Mouse (Mus musculus): ENCODE data around the gene Cldn22. TPM values are rescaled to one million over a fixed set of nuclear protein-coding genes. Genes with fewer than 3 reads are reported as not detected.

Gene Cldn22
- total RNA-seq (2012; rRNA removed) (not detected in 2 replicates), polyA plus RNA-seq (2012; ENCODE audit: insufficient read depth in 1 of 2, insufficient read length in 2 of 2, low read depth in 1 of 2, low replicate concordance in 2 of 2, missing spikeins in 1 of 2) (not detected)

- TF ChIP-seq SIN3A (IDR thresholded peaks at IDR 0.05; ENCODE audit: low read length) (no peak), GATA1 (IDR thresholded peaks at IDR 0.05; ENCODE audit: low read depth, low read length) (no peak), ELF1 (IDR thresholded peaks at IDR 0.05; ENCODE audit: low read depth, low read length) (no peak), USF2 (IDR thresholded peaks at IDR 0.05; ENCODE audit: borderline replicate concordance in 1 of 2, insufficient read depth in 1 of 2, low read depth in 1 of 2, low read length in 2 of 2) (no peak), UBTF (IDR thresholded peaks at IDR 0.05; ENCODE audit: borderline replicate concordance, insufficient read depth, low read depth, low read length) (no peak), ZNF384 (IDR thresholded peaks at IDR 0.05; ENCODE audit: low read depth, low read length) (no peak), NELFE (IDR thresholded peaks at IDR 0.05; ENCODE audit: low read depth, low read length) (no peak), TAL1 (IDR thresholded peaks at IDR 0.05; ENCODE audit: low read length) (no peak), MXI1 (IDR thresholded peaks at IDR 0.05; ENCODE audit: low read depth, low read length) (no peak), SMC3 (IDR thresholded peaks at IDR 0.05; ENCODE audit: low read depth, low read length) (no peak), TBP (IDR thresholded peaks at IDR 0.05; ENCODE audit: low read depth, low read length) (no peak), E2F4 (IDR thresholded peaks at IDR 0.05; ENCODE audit: borderline replicate concordance, low read depth, low read length) (no peak), RAD21 (IDR thresholded peaks at IDR 0.05; ENCODE audit: low read depth, low read length) (no peak), CHD2 (IDR thresholded peaks at IDR 0.05; ENCODE audit: low read length) (no peak), BHLHE40 (IDR thresholded peaks at IDR 0.05; ENCODE audit: borderline replicate concordance, low read depth, low read length) (no peak), POLR2AphosphoS2 (IDR thresholded peaks at IDR 0.05; ENCODE audit: low read length) (no peak), ZC3H11A (IDR thresholded peaks at IDR 0.05; ENCODE audit: low read depth, low read length) (no peak), CHD1 (IDR thresholded peaks at IDR 0.05; ENCODE audit: low read depth, low read length) (no peak), KAT2A (conservative IDR thresholded peaks at IDR 0.05; ENCODE audit: low read depth, low read length) (no peak), JUND (IDR thresholded peaks at IDR 0.05; ENCODE audit: low read depth, low read length) (no peak)
- H3K4me3 ChIP-seq (ENCODE audit: control insufficient read depth in 1 of 2, insufficient read depth in 1 of 2, low read depth in 2 of 2, low read length in 2 of 2) = no peak within 1 kb of the TSS
- no peak within 1 kb of the TSS for H3K27ac ChIP-seq (ENCODE audit: control insufficient read depth, low read depth, low read length)
- no peaks in the 10 kb centered on the region for H3K4me1 ChIP-seq (ENCODE audit: control insufficient read depth in 1 of 2, insufficient read depth in 2 of 2, low read length in 2 of 2)
- no peaks in the 10 kb centered on the region for H3K79me2 ChIP-seq (ENCODE audit: control insufficient read depth, insufficient read depth, low read length, poor library complexity)
- no peaks in the 10 kb centered on the region for H3K27me3 ChIP-seq (ENCODE audit: control insufficient read depth in 1 of 2, insufficient read depth in 2 of 2, low read length in 2 of 2)
- H3K36me3 ChIP-seq (ENCODE audit: control insufficient read depth in 1 of 2, insufficient read depth in 2 of 2, low read length in 2 of 2) = no peaks in the 10 kb centered on the region
- H3K9ac ChIP-seq (ENCODE audit: control insufficient read depth, low read depth, low read length, poor library complexity, severe bottlenecking) = no peak within 1 kb of the TSS
- DNase-seq (ENCODE audit: low read depth, low spot score) = no peak
- H3K9me3 ChIP-seq (replicated peaks; ENCODE audit: insufficient read depth, low read length) = no peaks in the 10 kb centered on the region
These were observed at the start of gene Cldn22 for GRCm38 (mm10) chr8:47824182-47824581. Gene Cldn22 (plus strand): TSS chr8:47824482.

GRCm38 (mm10) chr8:47777415-47777814 lies 46.9 kb upstream of the Cldn22 start:
- no peak for TF ChIP-seq BHLHE40 (IDR thresholded peaks at IDR 0.05; ENCODE audit: borderline replicate concordance, low read depth, low read length)
- H3K9ac ChIP-seq (ENCODE audit: control insufficient read depth, low read depth, low read length, poor library complexity, severe bottlenecking) = no peak overlapping the region
- H3K36me3 ChIP-seq (ENCODE audit: control insufficient read depth in 1 of 2, insufficient read depth in 2 of 2, low read length in 2 of 2) = no peaks in the 10 kb centered on the region
- no peaks in the 10 kb centered on the region for H3K4me1 ChIP-seq (ENCODE audit: control insufficient read depth in 1 of 2, insufficient read depth in 2 of 2, low read length in 2 of 2)
- H3K27ac ChIP-seq (ENCODE audit: control insufficient read depth, low read depth, low read length) = no peak overlapping the region
- H3K27me3 ChIP-seq (ENCODE audit: control insufficient read depth in 1 of 2, insufficient read depth in 2 of 2, low read length in 2 of 2) = peaks cover 0 to 3% of the 10 kb centered on the region in 2 experiments; a peak in 2 of 4 replicates
- no peak for DNase-seq (ENCODE audit: low read depth, low spot score)
- no peaks in the 10 kb centered on the region for H3K9me3 ChIP-seq (replicated peaks; ENCODE audit: insufficient read depth, low read length)
- no peaks in the 10 kb centered on the region for H3K79me2 ChIP-seq (ENCODE audit: control insufficient read depth, insufficient read depth, low read length, poor library complexity)
- H3K4me3 ChIP-seq (ENCODE audit: control insufficient read depth in 1 of 2, insufficient read depth in 1 of 2, low read depth in 2 of 2, low read length in 2 of 2) = no peak overlapping the region

Data from MEL (cell line).